18 mouse cellular contexts compared by ENCODE assay signal in genomic region chr1:52121052-52121451, GRCm38 (mm10). TPM values are rescaled to one million over a fixed set of nuclear protein-coding genes. Genes with fewer than 3 reads are reported as not detected.
DNase-seq lines count a peak whose midpoint lies in the region; ATAC-seq and TF ChIP-seq lines count a peak whose summit lies in the region.
"Had no signal": no experiment of that assay in that cellular context is flagged by ENCODE, and none has a peak within 500 bp of the region (broad histone marks: within the 10 kb centered on the region; RNA-seq: fewer than 3 reads in every experiment).

No protein-coding gene starts in this region.

- TF ChIP-seq EP300 in lung, postnatal 0 days (IDR thresholded peaks at IDR 0.05), result no peak

- DNase-seq in hindbrain, postnatal 0 days (ENCODE audit: low spot score), result no peak
- DNase-seq in lung, postnatal 0 days (ENCODE audit: low spot score), result no peak
- DNase-seq in lung, postnatal 4 days, result no peak
- DNase-seq in induced T-regulatory cell, adult 2 months (ENCODE audit: low read depth), result peak; percentile 28
- DNase-seq in left cerebral cortex, adult 8-10 months (ENCODE audit: low spot score in 2 of 2), result no peak
- DNase-seq: adrenal gland, postnatal 14 days; cerebellum, adult 9-11 months; gastrocnemius, adult 2 months; heart, postnatal 36 days; kidney, adult 11 months; thymus, postnatal 14 days had no signal

- H3K27ac ChIP-seq in hindbrain, postnatal 0 days, result no peak overlapping the region
- H3K27ac ChIP-seq in hindbrain, embryonic 16.5 days (ENCODE audit: low read depth, low read length), result no peak overlapping the region
- H3K27ac ChIP-seq in lung, postnatal 0 days (ENCODE audit: low read length), result no peak overlapping the region
- no peak overlapping the region for H3K27ac ChIP-seq in neural tube, embryonic 15.5 days (replicated peaks)
- H3K27ac ChIP-seq: embryonic facial prominence, embryonic 15.5 days; hindbrain, embryonic 14.5 days; limb, embryonic 10.5 days; midbrain, embryonic 13.5 days had no signal

- H3K4me3 ChIP-seq in hindbrain, postnatal 0 days (ENCODE audit: low read length), result no peak overlapping the region
- H3K4me3 ChIP-seq in hindbrain, embryonic 16.5 days (ENCODE audit: low read length), result no peak overlapping the region
- no peak overlapping the region for H3K4me3 ChIP-seq in lung, postnatal 0 days (ENCODE audit: low read depth, low read length)
- no peak overlapping the region for H3K4me3 ChIP-seq in neural tube, embryonic 15.5 days (replicated peaks)

- H3K9ac ChIP-seq in hindbrain, postnatal 0 days (replicated peaks; ENCODE audit: low read length), result no peak overlapping the region
- no peak overlapping the region for H3K9ac ChIP-seq in hindbrain, embryonic 16.5 days (ENCODE audit: low read depth, low read length)
- no peak overlapping the region for H3K9ac ChIP-seq in lung, postnatal 0 days (replicated peaks; ENCODE audit: low read depth)
- no peak overlapping the region for H3K9ac ChIP-seq in neural tube, embryonic 15.5 days (replicated peaks)
- H3K9ac ChIP-seq: embryonic facial prominence, embryonic 15.5 days; hindbrain, embryonic 14.5 days; midbrain, embryonic 13.5 days had no signal

- WGBS in hindbrain, postnatal 0 days, result 89% methylated on average over 3 of the region's 3 CpGs
- WGBS in hindbrain, embryonic 16.5 days, result 93% methylated on average over 3 of the region's 3 CpGs
- 86% methylated on average over 3 of the region's 3 CpGs for WGBS in lung, postnatal 0 days
- 93% methylated on average over 3 of the region's 3 CpGs for WGBS in neural tube, embryonic 15.5 days

- H3K4me1 ChIP-seq in hindbrain, postnatal 0 days (ENCODE audit: insufficient read depth, low read length), result no peaks in the 10 kb centered on the region; the same call in 1 of the 2 replicates
- H3K4me1 ChIP-seq in hindbrain, embryonic 16.5 days (ENCODE audit: control insufficient read depth, insufficient read depth, low read depth, low read length), result no peaks in the 10 kb centered on the region; the same call in 1 of the 2 replicates
- H3K4me1 ChIP-seq in lung, postnatal 0 days (ENCODE audit: insufficient read depth, low read depth, low read length), result no peaks in the 10 kb centered on the region; the same call in 1 of the 2 replicates
- peaks cover 17% of the 10 kb centered on the region for H3K4me1 ChIP-seq in neural tube, embryonic 15.5 days

- H3K9me3 ChIP-seq in hindbrain, postnatal 0 days (ENCODE audit: low read length), result no peaks in the 10 kb centered on the region
- no peaks in the 10 kb centered on the region for H3K9me3 ChIP-seq in hindbrain, embryonic 16.5 days (ENCODE audit: control insufficient read depth, low read length)
- no peaks in the 10 kb centered on the region for H3K9me3 ChIP-seq in lung, postnatal 0 days (ENCODE audit: low read length)
- no peaks in the 10 kb centered on the region for H3K9me3 ChIP-seq in neural tube, embryonic 15.5 days (replicated peaks)
- H3K9me3 ChIP-seq: embryonic facial prominence, embryonic 15.5 days; limb, embryonic 10.5 days; midbrain, embryonic 13.5 days had no signal

- ATAC-seq in hindbrain, postnatal 0 days, result no peak
- no peak for ATAC-seq in hindbrain, embryonic 16.5 days
- no peak for ATAC-seq in lung, postnatal 0 days
- no peak for ATAC-seq in neural tube, embryonic 15.5 days (ENCODE audit: low FRiP score)
- ATAC-seq: forebrain, embryonic 14.5 days; midbrain, embryonic 13.5 days had no signal

- peak overlapping the region; percentile 96; the same call in 1 of the 2 replicates for H3K4me2 ChIP-seq in hindbrain, postnatal 0 days (ENCODE audit: low read depth, low read length)
- H3K4me2 ChIP-seq in hindbrain, embryonic 16.5 days (ENCODE audit: low read length), result no peak overlapping the region
- H3K4me2 ChIP-seq in lung, postnatal 0 days (replicated peaks; ENCODE audit: low read depth, low read length), result peak overlapping the region; percentile 83; the same call in 1 of the 2 replicates
- H3K4me2 ChIP-seq in neural tube, embryonic 15.5 days, result no peak overlapping the region

- no peaks in the 10 kb centered on the region for H3K27me3 ChIP-seq in hindbrain, postnatal 0 days (ENCODE audit: insufficient read depth, low read length)
- H3K27me3 ChIP-seq in hindbrain, embryonic 16.5 days (replicated peaks; ENCODE audit: control insufficient read depth, insufficient read depth, low read length), result no peaks in the 10 kb centered on the region
- H3K27me3 ChIP-seq in lung, postnatal 0 days (replicated peaks; ENCODE audit: insufficient read depth, low read length), result no peaks in the 10 kb centered on the region
- peaks cover 2% of the 10 kb centered on the region; the same call in 1 of the 2 replicates for H3K27me3 ChIP-seq in neural tube, embryonic 15.5 days (replicated peaks)
- H3K27me3 ChIP-seq: embryonic facial prominence, embryonic 15.5 days had no signal

- TF ChIP-seq CTCF in hindbrain, postnatal 0 days (IDR thresholded peaks at IDR 0.05; ENCODE audit: low read depth), result no peak
- no peak for TF ChIP-seq CTCF in lung, postnatal 0 days (IDR thresholded peaks at IDR 0.05)

- no peaks in the 10 kb centered on the region for H3K36me3 ChIP-seq in hindbrain, postnatal 0 days (ENCODE audit: insufficient read depth, low read length)
- no peaks in the 10 kb centered on the region for H3K36me3 ChIP-seq in hindbrain, embryonic 16.5 days (ENCODE audit: control insufficient read depth, insufficient read depth, low read length)
- peaks cover 22% of the 10 kb centered on the region for H3K36me3 ChIP-seq in lung, postnatal 0 days (ENCODE audit: insufficient read depth, low read length)
- H3K36me3 ChIP-seq in neural tube, embryonic 15.5 days, result no peaks in the 10 kb centered on the region

RNA-seq across cellular contexts. Expression of gene Stat1, which starts 1.8 kb away (rescaled TPM):
- total RNA-seq in hindbrain, postnatal 0 days (2014; rRNA removed), result 25.3 and 25.7 TPM in 2 replicates
- polyA plus RNA-seq in hindbrain, postnatal 0 days (2015; fragmentation: Nextera tagmentation; extraction: Ambion mirVana), result 16.6 and 17.0 TPM in 2 replicates
- polyA plus RNA-seq in hindbrain, embryonic 16.5 days (2015; fragmentation: Nextera tagmentation; extraction: Ambion mirVana), result 13.8 and 14.2 TPM in 2 replicates
- 36.3 and 39.3 TPM in 2 replicates for polyA plus RNA-seq in lung, postnatal 0 days (2015; fragmentation: Nextera tagmentation; extraction: Ambion mirVana)
- total RNA-seq in left cerebral cortex, adult 8-10 months (2022), result 10 to 100 TPM; 21.4 to 26.0 (median 23.8) TPM
- 16.6 and 49.0 TPM in 2 replicates for polyA plus RNA-seq in neural tube, embryonic 15.5 days (2015; fragmentation: Nextera tagmentation; extraction: Ambion mirVana)

Comparison
In these comparisons a context has a peak if more than half of its experiments do, and no peak if none do; other contexts are left out.
1. H3K4me2 ChIP-seq: peak in hindbrain, postnatal 0 days (single experiment) and lung, postnatal 0 days (single experiment); none in hindbrain, embryonic 16.5 days (single experiment) and neural tube, embryonic 15.5 days (single experiment).